Mouse (Mus musculus) layer of hippocampus, postnatal 10 days (tissue): ENCODE results near the gene Susd1. TPM values are rescaled to one million over a fixed set of nuclear protein-coding genes. Genes with fewer than 3 reads are reported as not detected.
"Not testable (repeated sequence)": the region's sequence is repeated elsewhere in the genome, so short reads cannot be mapped to it uniquely, and the experiment has no call there.

Source experiments
- DNase-seq, 2 experiments: peaks; one replicate each; pipeline ENCODE4 v3.0.0; 2021; ENCODE audit warnings: low spot score in 2 of 2
- total RNA-seq, 2 experiments: library from RNA; stranded (reverse); gene quantifications; 2 replicates each; pipeline ENCODE4 v1.2.3; 2021

The Susd1 gene
- total RNA-seq, 2 experiments from 2014 or later: 8.2 to 9.0 TPM

- DNase-seq: no peak
These were observed 146.3 kb downstream of the Susd1 start for GRCm38 (mm10) chr4:59291914-59292718.

DNA sequence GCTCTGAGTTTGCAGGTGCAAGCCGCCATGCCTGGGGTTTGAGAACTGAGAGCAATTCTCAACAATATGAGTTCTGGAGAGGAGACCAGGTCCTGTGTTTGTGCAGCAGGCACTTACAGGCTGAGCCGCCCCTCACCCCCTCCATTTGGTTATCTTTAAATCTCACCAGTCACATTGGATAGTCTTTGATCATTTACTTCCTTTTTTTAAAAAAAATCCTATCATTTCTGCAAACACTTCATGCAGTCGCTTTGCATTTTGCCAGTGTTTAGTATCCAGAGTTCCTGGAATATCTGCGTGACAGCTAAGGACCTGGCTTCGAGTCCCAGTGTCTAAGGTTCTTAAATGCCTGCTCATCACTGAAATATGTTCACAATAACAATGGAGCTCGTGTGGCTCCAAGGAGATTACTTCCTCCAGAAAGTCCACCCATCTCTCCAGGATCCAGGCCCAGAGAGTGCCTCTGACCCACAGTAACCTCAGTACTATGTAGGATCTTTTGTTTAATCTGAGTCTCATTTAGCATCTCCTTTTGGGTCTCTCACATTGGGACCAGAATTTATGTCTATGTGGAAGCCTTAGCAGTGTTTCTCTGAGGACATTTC is 147.4 kb downstream of the Susd1 start:
- no peak for DNase-seq

DNA sequence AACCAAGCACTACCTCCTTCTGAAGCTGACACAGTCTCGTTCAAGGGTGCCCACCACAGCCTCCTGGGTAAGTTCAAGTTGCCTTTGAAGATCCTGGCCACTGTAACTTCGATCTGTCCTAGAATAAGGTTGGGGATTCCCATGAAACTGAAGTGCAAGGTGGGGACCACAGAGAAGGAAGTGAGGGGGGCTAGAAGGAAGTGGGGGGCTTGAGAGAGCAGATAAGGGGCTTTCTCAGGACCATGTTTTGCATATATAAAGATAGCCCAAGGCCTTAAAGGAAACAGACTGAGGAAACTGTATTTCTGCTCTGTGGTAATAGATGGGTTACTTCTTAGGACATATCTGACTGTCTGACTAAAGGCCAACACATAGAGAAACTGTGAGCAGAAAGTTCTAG is 151.3 kb downstream of the Susd1 start:
- DNase-seq: no peak

DNA sequence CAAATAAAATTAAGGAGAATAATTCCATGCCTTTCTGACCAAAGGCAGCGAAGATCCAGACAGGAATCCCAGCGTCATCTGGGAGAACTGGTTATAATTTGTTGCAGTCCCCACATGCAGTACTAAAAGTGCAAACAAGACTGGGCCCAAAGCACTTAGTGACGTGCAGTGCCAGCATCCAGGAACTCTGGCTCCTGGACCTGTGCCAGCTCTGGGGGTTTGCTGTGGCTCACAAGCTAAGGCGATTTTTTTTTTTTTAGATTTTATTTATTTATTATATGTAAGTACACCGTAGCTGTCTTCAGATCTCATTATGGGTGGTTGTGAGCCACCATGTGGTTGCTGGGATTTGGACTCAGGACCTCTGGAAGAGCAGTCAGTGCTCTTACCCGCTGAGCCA is 152.1 kb downstream of the Susd1 start:
- DNase-seq: not testable (repeated sequence)

DNA sequence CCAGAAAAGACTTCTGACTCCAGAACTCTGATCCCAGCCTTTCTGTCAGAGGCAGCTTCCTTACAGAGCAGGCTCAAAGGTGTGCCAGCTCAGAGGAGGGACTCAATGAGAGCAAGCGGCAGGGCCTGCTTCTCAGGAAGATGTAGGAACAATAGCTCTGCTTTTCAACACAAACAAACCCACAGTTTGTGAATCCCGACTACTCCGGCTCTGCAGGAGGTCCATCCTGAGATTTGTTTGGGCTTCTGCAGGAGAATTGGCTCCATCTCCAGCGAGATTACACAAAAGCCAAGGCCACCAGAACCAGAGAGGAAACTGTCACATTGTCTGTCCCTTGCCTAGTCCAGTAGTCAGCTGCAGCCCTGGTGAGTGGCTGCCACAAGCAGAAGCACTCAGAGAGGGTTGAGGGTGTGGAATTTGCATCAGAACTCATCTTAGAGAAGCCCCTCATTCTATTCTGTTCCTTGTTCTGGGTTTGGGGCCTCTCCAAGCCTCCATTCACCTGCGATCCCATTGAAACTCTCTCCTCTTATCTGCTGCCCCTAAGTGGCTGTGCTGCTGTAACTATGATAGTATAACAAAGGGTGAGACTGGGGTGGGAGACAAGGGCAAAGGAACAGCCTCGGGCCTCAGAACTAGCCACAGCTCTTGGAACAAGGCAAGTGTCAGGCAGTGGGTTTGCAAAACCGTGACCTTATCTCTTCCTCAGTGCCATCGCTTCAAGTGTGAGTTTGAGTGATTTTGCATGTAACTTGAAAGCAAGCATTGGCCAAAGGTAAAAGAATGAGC is 155.5 kb downstream of the Susd1 start:
- no peak for DNase-seq

- DNase-seq: no peak
These were observed 156.3 kb downstream of the Susd1 start for GRCm38 (mm10) chr4:59282137-59282536.

- no peak for DNase-seq
These were observed 157.6 kb downstream of the Susd1 start for GRCm38 (mm10) chr4:59280876-59281275.

- DNase-seq: no peak
These were observed 159.3 kb downstream of the Susd1 start for GRCm38 (mm10) chr4:59279111-59279510.

DNA sequence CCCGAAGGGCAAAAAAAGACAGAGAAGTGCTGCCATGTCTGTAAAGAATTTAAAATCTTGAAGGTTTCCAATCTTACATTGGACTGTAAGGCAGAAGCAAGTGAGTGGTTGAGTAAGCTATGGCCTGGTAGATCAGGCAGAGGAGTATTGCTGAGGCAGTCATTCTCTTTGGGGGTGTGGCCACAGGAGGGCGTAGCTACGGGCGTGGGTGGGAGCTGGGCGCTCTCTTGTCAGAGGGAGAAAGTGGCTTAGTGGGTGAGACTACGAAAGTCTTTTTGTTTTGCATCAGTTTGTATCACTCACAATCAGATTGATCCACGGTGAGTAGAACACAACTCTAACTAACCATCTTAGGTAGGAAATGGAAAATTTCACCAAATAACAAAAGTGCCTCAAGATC is 160.0 kb downstream of the Susd1 start:
- DNase-seq: no peak

DNA sequence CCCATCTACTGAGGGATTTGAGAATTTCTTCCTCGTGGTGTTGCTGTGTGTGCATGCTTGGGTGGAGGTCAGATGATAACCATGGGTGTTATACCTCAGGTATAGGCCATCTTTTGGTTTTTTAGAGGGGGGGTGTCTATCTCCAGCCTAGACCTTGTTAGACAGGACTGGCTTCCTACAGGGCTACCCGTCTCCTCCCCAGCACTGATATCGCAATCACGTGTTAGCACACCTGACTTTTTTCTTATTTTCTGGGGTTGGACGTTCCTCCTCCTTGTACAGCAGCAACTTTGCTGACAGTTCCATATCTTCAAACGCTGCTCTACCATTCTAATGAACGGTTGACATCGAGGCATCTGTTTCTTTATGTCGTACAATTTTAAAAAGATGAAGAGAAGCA is 160.5 kb downstream of the Susd1 start:
- DNase-seq: no peak

DNA sequence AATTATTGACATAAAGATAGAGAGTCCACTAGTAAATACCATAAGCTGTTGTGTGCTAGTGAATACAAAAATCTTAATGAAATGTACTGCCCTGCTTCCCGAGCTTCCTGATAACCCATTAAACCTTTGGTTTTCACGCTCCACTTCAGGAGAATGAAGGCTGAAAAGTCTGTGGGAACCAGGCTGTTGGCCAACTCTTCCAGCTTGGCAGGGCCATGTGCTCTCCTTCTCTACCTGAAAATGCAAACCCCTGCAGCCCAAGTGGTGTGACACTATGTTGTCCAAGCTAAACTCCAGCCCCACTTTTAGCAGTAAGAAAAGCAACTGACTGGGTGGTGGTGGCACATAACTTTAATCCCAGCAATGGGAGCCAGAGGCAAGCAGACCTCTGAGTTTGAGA is 162.5 kb downstream of the Susd1 start:
- no peak for DNase-seq

DNA sequence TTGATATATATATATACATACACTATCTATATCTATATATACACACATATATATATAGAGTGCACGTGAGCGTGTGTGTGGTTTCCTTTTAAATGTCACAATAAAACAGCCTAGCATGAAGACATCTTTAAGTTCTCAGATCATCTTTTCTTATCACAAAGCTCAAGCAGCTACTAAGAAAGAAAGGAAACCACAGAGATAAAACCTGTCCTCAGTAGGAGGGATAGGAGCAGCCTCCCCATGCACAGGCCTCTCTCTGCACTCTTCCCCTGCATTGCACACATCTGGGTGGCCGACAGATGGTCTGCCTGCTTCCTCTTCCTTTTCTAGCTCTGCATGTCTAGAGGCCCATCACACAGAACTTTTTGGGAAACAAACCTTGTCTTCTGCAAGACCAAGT is 162.9 kb downstream of the Susd1 start:
- DNase-seq: no peak

DNA sequence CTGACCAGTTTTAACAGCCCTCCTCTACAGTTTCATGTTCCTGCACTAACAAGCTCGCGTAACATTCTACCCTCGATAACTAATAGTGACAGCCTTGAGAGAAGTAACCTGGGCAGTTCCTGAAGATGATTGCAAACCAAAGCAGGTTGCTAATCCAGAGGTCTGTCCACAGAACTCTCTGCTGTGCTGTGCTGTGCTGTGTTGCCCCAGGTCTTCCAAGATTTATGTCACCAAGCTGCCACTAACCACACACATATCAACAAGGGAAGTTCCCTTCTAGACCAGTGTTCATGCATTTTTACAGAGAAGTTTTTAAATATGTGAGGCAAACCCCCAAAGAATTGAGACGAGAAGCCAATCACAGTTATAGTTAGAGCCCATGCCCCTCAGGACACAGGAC is 164.3 kb downstream of the Susd1 start:
- no peak for DNase-seq

GRCm38 (mm10) chr4:59273342-59273741 is 165.1 kb downstream of the Susd1 start:
- no peak for DNase-seq

DNA sequence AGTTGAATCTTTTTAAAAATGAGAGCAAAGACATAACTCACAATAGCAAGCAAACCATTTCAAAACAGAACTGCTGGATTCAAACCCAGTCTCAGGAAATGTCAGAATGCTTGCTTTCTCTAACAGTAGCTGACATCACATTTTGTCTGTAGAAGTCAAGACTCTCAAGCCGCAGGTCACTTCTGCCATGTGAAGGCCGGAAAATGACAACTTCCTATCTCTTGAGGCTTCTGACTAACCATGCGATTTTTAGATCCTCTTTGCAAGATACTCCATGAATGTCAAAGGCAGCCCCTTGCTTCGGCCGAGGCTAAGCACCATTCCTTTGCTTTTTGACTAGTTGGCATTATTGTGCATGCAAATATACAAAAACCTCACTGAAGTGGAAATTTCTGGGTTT is 172.8 kb downstream of the Susd1 start:
- DNase-seq: no peak

- no peak for DNase-seq
These were observed 173.3 kb downstream of the Susd1 start for GRCm38 (mm10) chr4:59265182-59265581.

Other genes starting within 250 kb of the Susd1 start
- 10 to 100 TPM; 78.9 to 90.0 TPM for gene Ugcg, start 249.4 kb downstream of the Susd1 start, total RNA-seq
- gene Ptbp3, start 110.7 kb upstream of the Susd1 start, total RNA-seq: 10 to 100 TPM; 24.3 to 25.3 TPM
- 10 to 100 TPM; 27.9 to 29.5 TPM for gene Hsdl2, start 142.9 kb upstream of the Susd1 start, total RNA-seq
- gene E130308A19Rik, start 187.6 kb upstream of the Susd1 start, total RNA-seq: 10 to 100 TPM; 10.1 TPM